ENCODE assay signal across 8 mouse cellular contexts in genomic region chr17:83527651-83528381, GRCm38 (mm10). TPM values are rescaled to one million over a fixed set of nuclear protein-coding genes. Genes with fewer than 3 reads are reported as not detected.
A peak's percentile ranks its signal among the peaks of the same experiment; 100 is the strongest.
DNase-seq lines count a peak whose midpoint lies in the region; ATAC-seq lines count a peak whose summit lies in the region.

No protein-coding gene starts in this region.

- WGBS in embryonic facial prominence, embryonic 12.5 days: 17% methylated on average over 17 of the region's 17 CpGs
- 27% methylated on average over 17 of the region's 17 CpGs for WGBS in limb, embryonic 10.5 days

- no peaks in the 10 kb centered on the region for H3K27me3 ChIP-seq in embryonic facial prominence, embryonic 12.5 days
- H3K27me3 ChIP-seq in limb, embryonic 10.5 days (ENCODE audit: low read depth, poor library complexity, severe bottlenecking): no peaks in the 10 kb centered on the region

- peak; percentile 61 to 75 for DNase-seq in adrenal gland, adult (ENCODE audit: inconsistent age in 2 of 2, low spot score in 1 of 2)
- no peak for DNase-seq in adrenal gland, postnatal 4 days (ENCODE audit: low spot score in 2 of 2)
- DNase-seq in heart, postnatal 25 days (ENCODE audit: low spot score): peak; percentile 13
- peak; percentile 65 for DNase-seq in limb, embryonic 10.5 days (ENCODE audit: low spot score)
- peak; percentile 61 for DNase-seq in mesoderm, embryonic 11.5 days (ENCODE audit: low read depth, low spot score)
- peak; percentile 20 to 46 for DNase-seq in thymus, postnatal 10 days (ENCODE audit: low spot score in 2 of 2)
- DNase-seq in left cerebral cortex, postnatal 36 days (ENCODE audit: low spot score in 2 of 2): no peak

- H3K4me3 ChIP-seq in embryonic facial prominence, embryonic 12.5 days: no peak overlapping the region
- peak overlapping the region; percentile 38 for H3K4me3 ChIP-seq in limb, embryonic 10.5 days

- no peak; the same call in 1 of the 2 replicates for ATAC-seq in embryonic facial prominence, embryonic 12.5 days (ENCODE audit: insufficient number of reproducible peaks, insufficient read depth, low FRiP score, low TSS enrichment)

- no peak overlapping the region for H3K9ac ChIP-seq in embryonic facial prominence, embryonic 12.5 days

- intact Hi-C loops in heart, postnatal 25 days (cut with DNase I): no loop called here
- intact Hi-C loops in left cerebral cortex, postnatal 36 days (cut with DNase I): no loop called here

- no peaks in the 10 kb centered on the region for H3K36me3 ChIP-seq in embryonic facial prominence, embryonic 12.5 days
- no peaks in the 10 kb centered on the region for H3K36me3 ChIP-seq in limb, embryonic 10.5 days

- peak overlapping the region; percentile 41 for H3K27ac ChIP-seq in embryonic facial prominence, embryonic 12.5 days
- peak overlapping the region; percentile 87 for H3K27ac ChIP-seq in limb, embryonic 10.5 days

- peak overlapping the region; percentile 33 for H3K4me2 ChIP-seq in embryonic facial prominence, embryonic 12.5 days (replicated peaks)

- H3K9me3 ChIP-seq in embryonic facial prominence, embryonic 12.5 days: no peaks in the 10 kb centered on the region
- no peaks in the 10 kb centered on the region for H3K9me3 ChIP-seq in limb, embryonic 10.5 days (replicated peaks)

- peaks cover 24% of the 10 kb centered on the region for H3K4me1 ChIP-seq in embryonic facial prominence, embryonic 12.5 days
- peaks cover 44% of the 10 kb centered on the region for H3K4me1 ChIP-seq in limb, embryonic 10.5 days

RNA-seq across cellular contexts. Expression of gene Cox7a2l, which starts 10.7 kb away (rescaled TPM):
- total RNA-seq in adrenal gland, postnatal 4 days (2021): 100 to 1,000 TPM; 241 to 253 TPM
- 136 and 141 TPM in 2 replicates for polyA plus RNA-seq in embryonic facial prominence, embryonic 12.5 days (2016; fragmentation: Nextera tagmentation; extraction: Ambion mirVana)
- total RNA-seq in heart, postnatal 25 days (2021): 100 to 1,000 TPM; 290 to 313 TPM
- 113 and 121 TPM in 2 replicates for polyA plus RNA-seq in limb, embryonic 10.5 days (2016; fragmentation: Nextera tagmentation; extraction: Ambion mirVana)
- 100 to 1,000 TPM; 159 to 190 TPM for total RNA-seq in left cerebral cortex, postnatal 36 days (2021)

Comparison
In these comparisons a context has a peak if more than half of its experiments do, and no peak if none do; other contexts are left out.
1. DNase-seq: peak in adrenal gland, adult (2 of 2), heart, postnatal 25 days (single experiment), limb, embryonic 10.5 days (single experiment), mesoderm, embryonic 11.5 days (single experiment) and thymus, postnatal 10 days (2 of 2); none in adrenal gland, postnatal 4 days (0 of 2) and left cerebral cortex, postnatal 36 days (0 of 2).